Mouse (Mus musculus): ENCODE results near the gene Ctbp2.

- TF ChIP-seq POLR2A (IDR thresholded peaks at IDR 0.05; ENCODE audit: control insufficient read depth in 1 of 2, insufficient read depth in 1 of 2, low read depth in 1 of 2, low read length in 2 of 2, poor library complexity in 1 of 2) (no peak), NELFE (IDR thresholded peaks at IDR 0.05; ENCODE audit: low read depth, low read length) (no peak), CTCF (IDR thresholded peaks at IDR 0.05 in 2 of 3, conservative IDR thresholded peaks at IDR 0.05 in 1 of 3; ENCODE audit: control insufficient read depth in 1 of 3, insufficient read depth in 1 of 3, low read depth in 2 of 3, low read length in 3 of 3, poor library complexity in 1 of 3, severe bottlenecking in 1 of 3) (no peak), ZMIZ1 (IDR thresholded peaks at IDR 0.05; ENCODE audit: low read depth, low read length) (no peak), NRF1 (IDR thresholded peaks at IDR 0.05; ENCODE audit: insufficient read depth, low read depth, low read length, poor library complexity, severe bottlenecking) (no peak), KAT2A (conservative IDR thresholded peaks at IDR 0.05; ENCODE audit: low read depth, low read length) (no peak), EP300 (IDR thresholded peaks at IDR 0.05; ENCODE audit: low read depth in 1 of 2, low read length in 2 of 2) (no peak), ZKSCAN1 (IDR thresholded peaks at IDR 0.05; ENCODE audit: low read depth, low read length) (no peak), MYB (IDR thresholded peaks at IDR 0.05; ENCODE audit: low read depth, low read length) (no peak), TCF12 (IDR thresholded peaks at IDR 0.05; ENCODE audit: low read depth, low read length) (no peak), ELF1 (IDR thresholded peaks at IDR 0.05; ENCODE audit: low read depth, low read length) (no peak), MAZ (IDR thresholded peaks at IDR 0.05; ENCODE audit: low read depth, low read length) (no peak), TBP (IDR thresholded peaks at IDR 0.05; ENCODE audit: low read depth, low read length) (no peak), POLR2AphosphoS2 (IDR thresholded peaks at IDR 0.05; ENCODE audit: low read length) (no peak)
These were observed 31.5 kb upstream of the Ctbp2 start for GRCm38 (mm10) chr7:133155621-133156020.
